Mouse (Mus musculus) brain, embryonic 14.5 days (tissue): ENCODE measurements at regions not wholly inside any gene's neighbourhood (a gene's known extent, or its start where the extent isn't known, plus 50 kb on each side); places are given as distances from the start of the nearest gene placed in this dataset.

Experiments used
- CTCF ChIP-seq: fragments of 200-500 bp; IDR thresholded peaks from 2 replicates; pipeline ENCODE4 v1.5.1; 2012; ENCODE audit warnings: inconsistent platforms, mild to moderate bottlenecking, moderate library complexity, borderline replicate concordance; ENCODE audit not compliant: insufficient read depth, insufficient read length; ENCODE audit errors: extremely low read depth
- POLR2A ChIP-seq: fragments of 200-500 bp; IDR thresholded peaks from 2 replicates; pipeline ENCODE4 v1.6.1; 2012; ENCODE audit warnings: mild to moderate bottlenecking, inconsistent platforms, borderline replicate concordance; ENCODE audit not compliant: poor library complexity, insufficient read depth, insufficient read length, severe bottlenecking; ENCODE audit errors: extremely low read depth

GRCm38 (mm10) chr1:47037576-47037975, 144.9 kb upstream of the Slc39a10 start:
- TF ChIP-seq POLR2A, result no peak
- no peak for TF ChIP-seq CTCF
